Mouse (Mus musculus) limb, embryonic 11.5 days (tissue): ENCODE data around the gene Mcts2. TPM values are rescaled to one million over a fixed set of nuclear protein-coding genes. Genes with fewer than 3 reads are reported as not detected.
A peak's percentile ranks its signal among the peaks of the same experiment; 100 is the strongest.

Source experiments
- ATAC-seq: fragments of 200-750 bp; cut with Nextera tagmentation; 2 replicates; pipeline ENCODE4 v1.8.0; 2017; ENCODE audit warnings: low read depth; ENCODE audit not compliant: insufficient number of reproducible peaks, low FRiP score, low TSS enrichment
- DNase-seq: peaks from one replicate; pipeline ENCODE4 v3.0.0-alpha.2; 2015; ENCODE audit warnings: low spot score
- H3K27ac ChIP-seq: fragments of 300-500 bp; sonication (generic); replicated peaks from 2 replicates; pipeline ENCODE4 v1.5.1; 2014; ENCODE audit warnings: low read depth, mild to moderate bottlenecking, low read length
- H3K27me3 ChIP-seq: fragments of 300-500 bp; sonication (generic); 2 replicates; pipeline ENCODE4 v1.6.1; 2014; ENCODE audit warnings: mild to moderate bottlenecking, low read length, mixed read lengths; ENCODE audit not compliant: control insufficient read depth, insufficient read depth
- H3K36me3 ChIP-seq: fragments of 300-500 bp; sonication (generic); 2 replicates; pipeline ENCODE4 v1.6.1; 2014; ENCODE audit warnings: mild to moderate bottlenecking, low read length, moderate library complexity, mixed read lengths; ENCODE audit not compliant: control insufficient read depth, insufficient read depth
- H3K4me1 ChIP-seq: fragments of 300-500 bp; sonication (generic); 2 replicates; pipeline ENCODE4 v1.6.1; 2014; ENCODE audit warnings: low read length, mixed read lengths; ENCODE audit not compliant: control insufficient read depth, insufficient read depth
- H3K4me2 ChIP-seq: fragments of 300-500 bp; sonication (generic); 2 replicates; pipeline ENCODE4 v1.6.1; 2014; ENCODE audit warnings: low read depth, mild to moderate bottlenecking, moderate library complexity; ENCODE audit not compliant: severe bottlenecking
- H3K4me3 ChIP-seq: fragments of 300-500 bp; sonication (generic); 2 replicates; pipeline ENCODE4 v1.5.1; 2014; ENCODE audit warnings: low read depth, low read length
- H3K9ac ChIP-seq: fragments of 300-500 bp; sonication (generic); 2 replicates; pipeline ENCODE4 v1.6.1; 2014; ENCODE audit warnings: mild to moderate bottlenecking, low read length
- H3K9me3 ChIP-seq: fragments of 300-500 bp; sonication (generic); 2 replicates; pipeline ENCODE4 v1.6.1; 2016; ENCODE audit warnings: low read length; ENCODE audit not compliant: control insufficient read depth
- WGBS: fragments of 180-500 bp; shearing (Covaris S2); extraction: QIAGEN DNeasy Blood & Tissue Kit; methylation state at CpG from one replicate; pipeline ENCODE4 v1.1.7; 2014; 5-methylcytosine and 5-hydroxymethylcytosine counted together
- polyA plus RNA-seq: library from polyadenylated mRNA; unstranded; fragments of >200 nt; fragmentation: Nextera tagmentation; extraction: Ambion mirVana; gene quantifications from 2 replicates; pipeline ENCODE4 v1.2.1, GENCODE M21; 2014

Gene Mcts2
- polyA plus RNA-seq, 1 experiment from 2014 or later = 38.5 TPM

GRCm38 (mm10) chr2:152678302-152678701, 8.5 kb upstream of the Mcts2 start:
- WGBS = 72% methylated on average over 3 of the region's 3 CpGs
- Histone ChIP-seq H3K9ac (no peak overlapping the region), H3K4me2 (no peak overlapping the region), H3K36me3 (peaks cover 38% of the 10 kb centered on the region), H3K27me3 (no peaks in the 10 kb centered on the region), H3K27ac (no peak overlapping the region), H3K9me3 (no peaks in the 10 kb centered on the region), H3K4me3 (no peak overlapping the region), H3K4me1 (peaks cover 8% of the 10 kb centered on the region)
- no peak for ATAC-seq
- DNase-seq = peak; percentile 35

GRCm38 (mm10) chr2:152678925-152679324, 7.9 kb upstream of the Mcts2 start:
- DNase-seq = no peak
- H3K9ac ChIP-seq = no peak overlapping the region
- H3K36me3 ChIP-seq = peaks cover 44% of the 10 kb centered on the region
- no peak overlapping the region for H3K27ac ChIP-seq
- no peak for ATAC-seq
- no peaks in the 10 kb centered on the region for H3K27me3 ChIP-seq
- peaks cover 8% of the 10 kb centered on the region for H3K4me1 ChIP-seq
- 95% methylated on average over 5 of the region's 5 CpGs for WGBS
- H3K4me2 ChIP-seq = no peak overlapping the region
- H3K4me3 ChIP-seq = no peak overlapping the region
- H3K9me3 ChIP-seq = no peaks in the 10 kb centered on the region

- peaks cover 51% of the 10 kb centered on the region for H3K36me3 ChIP-seq
- no peaks in the 10 kb centered on the region for H3K9me3 ChIP-seq
- ATAC-seq (no peak), DNase-seq (no peak)
- no peak overlapping the region for H3K4me2 ChIP-seq
- H3K27ac ChIP-seq = no peak overlapping the region
- H3K9ac ChIP-seq = no peak overlapping the region
- H3K4me3 ChIP-seq = no peak overlapping the region
- peaks cover 6% of the 10 kb centered on the region; the same call in 1 of the 2 replicates for H3K4me1 ChIP-seq
- WGBS = 84% methylated on average over 8 of the region's 8 CpGs
- no peaks in the 10 kb centered on the region for H3K27me3 ChIP-seq
These were observed 7.0 kb upstream of the Mcts2 start for GRCm38 (mm10) chr2:152679701-152680355.

- H3K4me3 ChIP-seq = no peak overlapping the region
- WGBS = 81% methylated on average over 5 of the region's 5 CpGs
- H3K4me1 ChIP-seq = no peaks in the 10 kb centered on the region
- H3K27ac ChIP-seq = no peak overlapping the region
- H3K9me3 ChIP-seq = peaks cover 3% of the 10 kb centered on the region; the same call in 1 of the 2 replicates
- peaks cover 61% of the 10 kb centered on the region for H3K36me3 ChIP-seq
- no peak overlapping the region for H3K9ac ChIP-seq
- H3K27me3 ChIP-seq = no peaks in the 10 kb centered on the region
- DNase-seq (no peak), ATAC-seq (no peak)
- no peak overlapping the region for H3K4me2 ChIP-seq
These were observed 3.7 kb upstream of the Mcts2 start for GRCm38 (mm10) chr2:152683086-152683485.

GRCm38 (mm10) chr2:152686399-152686798, 436 bp upstream of the Mcts2 start:
- WGBS = 64% methylated on average over 12 of the region's 12 CpGs
- no peaks in the 10 kb centered on the region for H3K4me1 ChIP-seq
- peak overlapping the region; percentile 11; the same call in 1 of the 2 replicates for H3K4me2 ChIP-seq
- 0 out of 2 replicates have a peak overlapping the region, but pooled peaks have one; percentile 5 for H3K9ac ChIP-seq
- ATAC-seq = no peak
- no peaks in the 10 kb centered on the region for H3K27me3 ChIP-seq
- peaks cover 47% of the 10 kb centered on the region for H3K36me3 ChIP-seq
- peak overlapping the region; percentile 15; the same call in 1 of the 2 replicates for H3K4me3 ChIP-seq
- H3K27ac ChIP-seq = no peak overlapping the region
- peaks cover 3% of the 10 kb centered on the region; the same call in 1 of the 2 replicates for H3K9me3 ChIP-seq
- no peak for DNase-seq

GRCm38 (mm10) chr2:152691564-152692217, 4.9 kb downstream of the Mcts2 start:
- ATAC-seq (no peak), DNase-seq (no peak)
- Histone ChIP-seq H3K4me3 (no peak overlapping the region), H3K9me3 (no peaks in the 10 kb centered on the region), H3K36me3 (peaks cover 16% of the 10 kb centered on the region), H3K4me2 (no peak overlapping the region), H3K27ac (no peak overlapping the region), H3K9ac (no peak overlapping the region), H3K4me1 (no peaks in the 10 kb centered on the region; the same call in 1 of the 2 replicates), H3K27me3 (no peaks in the 10 kb centered on the region)
- 86% methylated on average over 7 of the region's 7 CpGs for WGBS

GRCm38 (mm10) chr2:152693233-152693632, 6.4 kb downstream of the Mcts2 start:
- Histone ChIP-seq H3K27me3 (no peaks in the 10 kb centered on the region), H3K9ac (peak overlapping the region; percentile 3; the same call in 1 of the 2 replicates), H3K4me2 (peak overlapping the region; percentile 22; the same call in 1 of the 2 replicates), H3K27ac (no peak overlapping the region), H3K36me3 (peaks cover 12% of the 10 kb centered on the region), H3K4me3 (no peak overlapping the region), H3K9me3 (no peaks in the 10 kb centered on the region), H3K4me1 (no peaks in the 10 kb centered on the region; the same call in none of the 2 replicates)
- DNase-seq = peak; percentile 83
- WGBS = 20% methylated on average over 9 of the region's 9 CpGs
- ATAC-seq = 0 out of 2 replicates have a peak, but pooled peaks have one; percentile 15

GRCm38 (mm10) chr2:152693735-152694134, 6.9 kb downstream of the Mcts2 start:
- Histone ChIP-seq H3K36me3 (peaks cover 13% of the 10 kb centered on the region), H3K27me3 (no peaks in the 10 kb centered on the region), H3K27ac (no peak overlapping the region), H3K4me3 (no peak overlapping the region), H3K4me2 (peak overlapping the region; percentile 22; the same call in 1 of the 2 replicates), H3K9ac (peak overlapping the region; percentile 3; the same call in 1 of the 2 replicates), H3K9me3 (no peaks in the 10 kb centered on the region), H3K4me1 (no peaks in the 10 kb centered on the region; the same call in none of the 2 replicates)
- ATAC-seq (no peak), DNase-seq (no peak)
- WGBS = 86% methylated on average over 13 of the region's 13 CpGs
